Mouse (Mus musculus): ENCODE results near the gene Pyurf. TPM values are rescaled to one million over a fixed set of nuclear protein-coding genes. Genes with fewer than 3 reads are reported as not detected.

Pyurf gene
- polyA plus RNA-seq (2014; fragmentation: Illumina TruSeq; extraction: RNeasy Lipid Tissue Mini Kit (QIAGEN cat#74804); ENCODE audit: low read depth, low replicate concordance): 31.7 TPM

DNA sequence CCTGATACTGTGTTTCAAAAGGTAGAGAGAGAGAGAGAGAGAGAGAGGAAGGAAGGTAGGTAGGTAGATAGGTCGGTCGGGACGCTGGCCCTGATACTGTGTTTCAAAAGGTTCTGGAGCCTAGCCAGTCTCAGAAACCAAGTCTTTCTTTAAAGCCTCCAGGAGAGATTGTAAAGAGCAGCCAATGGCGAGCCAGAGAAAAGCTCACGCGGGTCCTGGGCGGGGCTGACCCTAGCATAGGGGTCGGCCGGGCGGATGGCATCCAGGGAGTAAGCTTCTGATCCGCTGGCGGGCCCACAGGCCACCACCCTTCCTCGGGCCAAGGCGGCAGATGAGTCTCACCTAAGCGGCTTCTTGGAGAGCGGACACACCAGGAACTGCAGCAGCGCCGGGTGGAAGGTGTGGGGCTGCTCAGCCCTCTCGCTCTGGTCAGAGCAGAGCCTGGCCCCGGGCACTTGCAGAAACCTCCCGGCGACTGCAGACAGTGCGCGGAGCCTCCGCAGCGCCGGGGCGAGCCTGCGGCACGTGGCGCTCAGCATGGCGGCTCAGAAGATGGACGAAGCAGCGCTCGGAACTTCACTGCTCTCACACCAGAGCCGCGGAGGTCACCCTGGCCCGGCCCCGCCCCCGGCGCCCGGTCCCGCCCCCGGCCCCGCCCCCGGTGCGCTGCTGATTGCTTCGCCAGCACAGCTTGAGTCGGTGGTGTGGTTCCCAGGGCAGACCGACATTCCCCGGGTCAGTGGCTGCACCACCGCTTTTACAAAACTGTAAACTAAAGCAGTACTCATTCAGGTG lies at the start of gene Pyurf:
Pyurf (minus strand) TSS at position 612 of the 795 bp plus-strand sequence.

DNA sequence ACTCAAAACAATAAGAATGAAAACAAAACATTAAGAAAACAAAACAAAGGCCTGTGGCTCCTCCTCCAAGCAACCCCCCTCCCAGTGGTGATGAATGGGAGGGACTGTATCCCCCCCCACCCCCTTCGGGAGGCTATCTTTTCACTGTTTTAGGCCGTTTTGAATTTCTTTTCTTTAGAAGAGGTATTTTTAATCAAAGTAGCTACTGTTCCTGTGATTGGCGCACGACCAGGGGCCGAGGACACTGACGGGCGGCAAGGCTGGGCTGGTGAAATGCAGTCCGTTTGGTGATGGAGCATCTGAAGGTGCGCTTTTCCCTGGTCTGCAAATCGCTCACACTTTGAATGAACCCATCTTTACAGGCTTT lies 10.5 kb upstream of the Pyurf start, which contains the start of gene Lancl2:
Lancl2 (plus strand) TSS at position 165 of the 367 bp plus-strand sequence.

Other genes starting within 250 kb of the Pyurf start
- gene Ppm1k, start 156.6 kb downstream of the Pyurf start, polyA plus RNA-seq (2014; fragmentation: Illumina TruSeq; extraction: RNeasy Lipid Tissue Mini Kit (QIAGEN cat#74804); ENCODE audit: low read depth, low replicate concordance): 72.4 TPM
- gene Herc6, start 111.1 kb downstream of the Pyurf start, polyA plus RNA-seq (2014; fragmentation: Illumina TruSeq; extraction: RNeasy Lipid Tissue Mini Kit (QIAGEN cat#74804); ENCODE audit: low read depth, low replicate concordance): 3.6 TPM
- 13.7 TPM for gene Lancl2, start 10.5 kb upstream of the Pyurf start, polyA plus RNA-seq (2014; fragmentation: Illumina TruSeq; extraction: RNeasy Lipid Tissue Mini Kit (QIAGEN cat#74804); ENCODE audit: low read depth, low replicate concordance)
- 17.9 TPM for gene Vopp1, start 133.1 kb upstream of the Pyurf start, polyA plus RNA-seq (2014; fragmentation: Illumina TruSeq; extraction: RNeasy Lipid Tissue Mini Kit (QIAGEN cat#74804); ENCODE audit: low read depth, low replicate concordance)
- gene Vmn1r21, start 158.3 kb upstream of the Pyurf start, polyA plus RNA-seq (2014; fragmentation: Illumina TruSeq; extraction: RNeasy Lipid Tissue Mini Kit (QIAGEN cat#74804); ENCODE audit: low read depth, low replicate concordance): not detected
- not detected for gene Vmn1r22, start 215.9 kb upstream of the Pyurf start, polyA plus RNA-seq (2014; fragmentation: Illumina TruSeq; extraction: RNeasy Lipid Tissue Mini Kit (QIAGEN cat#74804); ENCODE audit: low read depth, low replicate concordance)
- not detected for gene Vmn1r23, start 234.8 kb upstream of the Pyurf start, polyA plus RNA-seq (2014; fragmentation: Illumina TruSeq; extraction: RNeasy Lipid Tissue Mini Kit (QIAGEN cat#74804); ENCODE audit: low read depth, low replicate concordance)

Data from heart, adult 10 weeks (tissue).